Mouse (Mus musculus) adipose tissue, adult 10 weeks (tissue): ENCODE data around the gene Gbx2. TPM values are rescaled to one million over a fixed set of nuclear protein-coding genes. Genes with fewer than 3 reads are reported as not detected.

Source experiments
- polyA plus RNA-seq: library from polyadenylated mRNA; stranded (reverse); fragments of 350-450 nt; fragmentation: Illumina TruSeq; extraction: RNeasy Lipid Tissue Mini Kit (QIAGEN cat#74804); gene quantifications from one replicate; pipeline ENCODE4 v1.2.3, GENCODE M21; 2014; ENCODE audit warnings: low read depth, low replicate concordance

The Gbx2 gene
- polyA plus RNA-seq = not detected

DNA sequence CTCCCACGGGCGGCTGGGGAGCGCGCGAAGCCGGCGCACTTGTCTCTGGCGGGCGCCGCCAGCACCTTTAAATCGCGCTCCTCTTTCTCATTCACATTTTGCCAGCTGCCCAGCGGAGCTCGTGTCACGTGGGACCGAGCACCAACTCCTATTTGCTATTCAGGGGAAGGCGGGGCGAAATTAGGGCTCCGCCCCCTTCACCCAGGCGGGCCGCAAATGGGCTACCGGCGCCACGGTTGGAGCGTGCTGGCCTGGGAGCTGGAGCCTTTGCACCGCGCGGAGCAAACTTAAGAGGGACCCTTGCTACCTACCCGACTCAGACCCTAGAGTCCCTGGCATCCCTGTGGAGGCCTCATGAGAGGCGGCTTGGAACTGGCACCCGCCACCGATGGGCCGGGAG is at the start of gene Gbx2:
Gene Gbx2 (minus strand): TSS at position 60 of the 400 bp plus-strand sequence.

Other genes with a start within 250 kb of the Gbx2 start
- gene Asb18, start 83.5 kb upstream of the Gbx2 start, polyA plus RNA-seq = 31.8 TPM
- gene Iqca, start 222.2 kb upstream of the Gbx2 start, polyA plus RNA-seq = 0.66 TPM